Mouse (Mus musculus) myocyte (in vitro differentiated cells): Measurements from ENCODE around the gene Arhgef7. TPM values are rescaled to one million over a fixed set of nuclear protein-coding genes. Genes with fewer than 3 reads are reported as not detected.

ENCODE experiments used
- H3K27me3 ChIP-seq: one replicate; pipeline ENCODE4 v1.6.1; 2011; ENCODE audit not compliant: control insufficient read depth, insufficient read depth, insufficient read length
- H3K36me3 ChIP-seq: one replicate; pipeline ENCODE4 v1.6.1; 2011; ENCODE audit not compliant: control insufficient read depth, insufficient read depth
- H3K4me2 ChIP-seq: one replicate; pipeline ENCODE4 v1.6.1; 2011; ENCODE audit warnings: low read depth, control low read depth
- H3K4me3 ChIP-seq: one replicate; pipeline ENCODE4 v1.5.1; 2011; ENCODE audit warnings: mild to moderate bottlenecking, control low read depth, moderate library complexity
- H3K79me2 ChIP-seq: one replicate; pipeline ENCODE4 v1.6.1; 2011; ENCODE audit not compliant: control insufficient read depth, insufficient read depth
- H3ac ChIP-seq: one replicate; pipeline ENCODE4 v1.6.1; 2011; ENCODE audit not compliant: control insufficient read depth, insufficient read length
- CEBPB ChIP-seq: IDR thresholded peaks from 2 replicates; pipeline ENCODE4 v1.6.1; 2011; ENCODE audit warnings: mild to moderate bottlenecking, moderate library complexity; ENCODE audit not compliant: poor library complexity, insufficient read depth, severe bottlenecking
- E2F4 ChIP-seq: IDR thresholded peaks from one replicate; pipeline ENCODE4 v1.6.1; 2011; ENCODE audit warnings: mild to moderate bottlenecking, control low read depth, moderate library complexity; ENCODE audit not compliant: insufficient read depth
- MAX ChIP-seq: IDR thresholded peaks from one replicate; pipeline ENCODE4 v1.6.1; 2011; ENCODE audit warnings: low read depth, mild to moderate bottlenecking, control low read depth
- MYOD1 ChIP-seq, 3 experiments: IDR thresholded peaks; one replicate each; pipeline ENCODE4 v1.6.1; 2011; ENCODE audit warnings: control low read depth in 2 of 3, low read depth in 2 of 3, mild to moderate bottlenecking in 2 of 3, moderate library complexity in 1 of 3; ENCODE audit not compliant: insufficient read length in 2 of 3, control insufficient read depth in 1 of 3
- MYOG ChIP-seq, 3 experiments: IDR thresholded peaks; one replicate each; pipeline ENCODE4 v1.6.1; 2011; ENCODE audit warnings: control low read depth in 2 of 3, low read depth in 2 of 3, mild to moderate bottlenecking in 2 of 3; ENCODE audit not compliant: insufficient read length in 2 of 3, control insufficient read depth in 1 of 3, insufficient read depth in 1 of 3
- POLR2A ChIP-seq: IDR thresholded peaks from one replicate; pipeline ENCODE4 v1.6.1; 2011; ENCODE audit warnings: low read depth, mild to moderate bottlenecking, control low read depth, moderate library complexity; ENCODE audit not compliant: insufficient read length
- POLR2AphosphoS2 ChIP-seq: IDR thresholded peaks from one replicate; pipeline ENCODE4 v1.6.1; 2011; ENCODE audit warnings: low read depth, control low read depth; ENCODE audit not compliant: insufficient read length
- REST ChIP-seq: IDR thresholded peaks from one replicate; pipeline ENCODE4 v1.6.1; 2011; ENCODE audit warnings: mild to moderate bottlenecking, control low read depth, moderate library complexity; ENCODE audit not compliant: insufficient read depth, insufficient read length
- SRF ChIP-seq: IDR thresholded peaks from one replicate; pipeline ENCODE4 v1.6.1; 2011; ENCODE audit warnings: low read depth; ENCODE audit not compliant: control insufficient read depth, insufficient read length
- TCF12 ChIP-seq: IDR thresholded peaks from one replicate; pipeline ENCODE4 v1.6.1; 2011; ENCODE audit warnings: mild to moderate bottlenecking, control low read depth; ENCODE audit not compliant: poor library complexity, insufficient read depth, severe bottlenecking
- TCF3 ChIP-seq: IDR thresholded peaks from one replicate; pipeline ENCODE4 v1.6.1; 2011; ENCODE audit warnings: low read depth, control low read depth; ENCODE audit not compliant: insufficient read length
- USF1 ChIP-seq: IDR thresholded peaks from one replicate; pipeline ENCODE4 v1.6.1; 2011; ENCODE audit warnings: low read depth, mild to moderate bottlenecking, control low read depth, moderate library complexity
- polyA plus RNA-seq: library from polyadenylated mRNA; unstranded; fragments of >200 nt; fragmentation: generic; extraction: Trizol; gene quantifications from one replicate; pipeline ENCODE4 v1.2.1, GENCODE M21; 2012; ENCODE audit warnings: missing spikeins

The Arhgef7 gene
- polyA plus RNA-seq, 1 experiment = 24.5 TPM

DNA sequence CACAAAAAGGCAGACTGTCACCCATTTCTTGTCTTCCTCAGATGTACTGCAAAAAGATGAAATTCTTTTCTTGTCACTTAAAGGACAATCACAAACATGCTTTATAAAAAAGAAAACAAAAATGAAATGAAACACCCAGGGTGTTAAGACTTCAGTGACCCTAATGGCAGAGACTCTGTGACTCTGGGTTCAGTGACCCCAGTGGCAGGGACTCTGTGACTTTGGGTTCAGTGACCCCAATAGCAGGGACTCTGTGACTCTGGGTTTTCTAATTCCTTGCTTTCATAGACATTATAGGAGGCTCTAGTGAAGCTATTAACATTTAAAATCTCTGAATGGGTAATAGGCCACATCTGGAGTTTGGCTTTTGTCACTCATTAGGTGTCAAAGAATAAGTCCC, 27.2 kb downstream of the Arhgef7 start:
- H3K4me2 ChIP-seq = no peak overlapping the region
- H3K79me2 ChIP-seq = peaks cover 13% of the 10 kb centered on the region
- H3K36me3 ChIP-seq = no peaks in the 10 kb centered on the region
- no peak overlapping the region for H3K4me3 ChIP-seq
- TF ChIP-seq SRF (no peak), USF1 (no peak), MYOD1 (IDR thresholded peaks at IDR 0.05; ENCODE audit: control insufficient read depth in 1 of 3, insufficient read length in 2 of 3, low read depth in 2 of 3) (no peak), MAX (no peak), REST (no peak), TCF3 (no peak)
- no peak overlapping the region for H3ac ChIP-seq
- H3K27me3 ChIP-seq = peaks cover 27% of the 10 kb centered on the region

DNA sequence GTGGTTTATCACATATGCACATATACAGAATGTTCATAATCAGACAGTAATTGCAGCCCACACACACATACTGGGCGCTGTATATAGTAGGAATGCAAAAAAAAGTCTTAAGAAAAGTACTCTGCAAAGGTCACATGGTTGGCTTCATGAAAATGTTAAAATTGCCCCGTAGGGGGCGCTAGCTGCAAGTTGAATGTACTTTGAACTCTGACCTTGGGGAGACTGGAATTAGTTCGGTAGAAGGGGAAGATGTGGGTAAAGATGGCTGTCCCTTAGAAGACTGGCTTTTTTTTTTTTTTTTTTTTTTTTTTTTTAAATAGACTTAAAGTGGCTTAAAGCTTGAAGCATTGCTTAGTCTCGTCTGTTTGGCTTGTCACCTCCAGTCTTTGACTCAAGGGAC, 28.4 kb downstream of the Arhgef7 start:
- Histone ChIP-seq H3K79me2 (peaks cover 25% of the 10 kb centered on the region), H3K4me2 (no peak overlapping the region), H3ac (no peak overlapping the region), H3K4me3 (no peak overlapping the region), H3K27me3 (peaks cover 17% of the 10 kb centered on the region), H3K36me3 (no peaks in the 10 kb centered on the region)
- no peak for TF ChIP-seq CEBPB
- TF ChIP-seq USF1 = peak; percentile 80

DNA sequence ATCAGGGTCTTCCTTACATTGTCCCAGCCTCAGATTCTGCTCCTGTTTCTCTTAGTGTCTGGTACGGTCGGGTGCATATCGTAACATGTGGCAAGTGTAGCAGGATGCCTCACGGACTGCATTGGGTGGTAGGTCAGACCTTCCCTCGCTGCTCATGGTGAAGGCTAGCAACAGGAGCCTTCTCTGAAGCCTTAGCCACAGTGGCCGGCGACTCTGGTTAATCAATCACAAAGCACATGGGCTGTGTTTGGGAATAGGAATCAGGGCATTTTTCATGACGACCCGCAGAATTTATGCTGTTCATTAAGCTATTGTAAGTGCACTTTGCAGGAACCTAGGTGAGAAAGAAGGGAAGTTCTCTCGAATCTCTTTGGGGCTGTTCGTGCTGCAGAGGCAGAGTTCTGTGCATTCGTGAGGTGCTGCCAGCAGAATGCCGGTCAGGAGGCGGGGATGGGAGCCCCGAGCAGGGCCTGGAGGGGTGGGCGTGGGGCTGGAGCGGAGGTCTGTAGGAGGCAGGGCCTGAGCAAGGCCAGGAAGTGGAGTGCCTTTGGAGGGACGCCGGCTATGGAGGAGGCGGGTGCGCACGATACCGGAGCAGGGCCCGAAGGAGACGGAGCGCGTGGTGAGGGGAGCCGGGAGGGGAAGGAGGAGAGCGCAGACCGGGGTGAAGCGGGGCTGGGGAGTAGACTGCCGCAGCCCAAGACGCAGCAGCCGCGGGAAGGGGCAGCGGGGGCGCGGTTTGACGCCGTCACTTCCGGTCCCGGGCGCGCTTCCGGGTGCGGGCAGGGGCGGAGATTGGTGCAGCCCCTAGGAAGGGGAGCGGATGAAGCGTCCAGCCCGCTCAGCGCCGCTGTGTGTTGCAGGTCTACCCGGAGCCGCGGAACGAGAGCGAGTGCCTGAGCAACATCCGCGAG, 30.3 kb downstream of the Arhgef7 start:
- Histone ChIP-seq H3K36me3 (no peaks in the 10 kb centered on the region), H3ac (peak overlapping the region; percentile 76), H3K79me2 (peaks cover 44% of the 10 kb centered on the region), H3K4me2 (peak overlapping the region; percentile 99), H3K4me3 (peak overlapping the region; percentile 93), H3K27me3 (peaks cover 4% of the 10 kb centered on the region)
- TF ChIP-seq SRF (peak; percentile 44), POLR2AphosphoS2 (peak; percentile 98), MYOG (IDR thresholded peaks at IDR 0.05; ENCODE audit: control insufficient read depth in 1 of 3, insufficient read depth in 1 of 3, insufficient read length in 2 of 3, low read depth in 2 of 3) (peak in 1 of 3 experiments; percentile 29), USF1 (no peak), REST (no peak), POLR2A (peak; percentile 94), MYOD1 (IDR thresholded peaks at IDR 0.05; ENCODE audit: control insufficient read depth in 1 of 3, insufficient read length in 2 of 3, low read depth in 2 of 3) (no peak), E2F4 (peak; percentile 35), MAX (no peak)

DNA sequence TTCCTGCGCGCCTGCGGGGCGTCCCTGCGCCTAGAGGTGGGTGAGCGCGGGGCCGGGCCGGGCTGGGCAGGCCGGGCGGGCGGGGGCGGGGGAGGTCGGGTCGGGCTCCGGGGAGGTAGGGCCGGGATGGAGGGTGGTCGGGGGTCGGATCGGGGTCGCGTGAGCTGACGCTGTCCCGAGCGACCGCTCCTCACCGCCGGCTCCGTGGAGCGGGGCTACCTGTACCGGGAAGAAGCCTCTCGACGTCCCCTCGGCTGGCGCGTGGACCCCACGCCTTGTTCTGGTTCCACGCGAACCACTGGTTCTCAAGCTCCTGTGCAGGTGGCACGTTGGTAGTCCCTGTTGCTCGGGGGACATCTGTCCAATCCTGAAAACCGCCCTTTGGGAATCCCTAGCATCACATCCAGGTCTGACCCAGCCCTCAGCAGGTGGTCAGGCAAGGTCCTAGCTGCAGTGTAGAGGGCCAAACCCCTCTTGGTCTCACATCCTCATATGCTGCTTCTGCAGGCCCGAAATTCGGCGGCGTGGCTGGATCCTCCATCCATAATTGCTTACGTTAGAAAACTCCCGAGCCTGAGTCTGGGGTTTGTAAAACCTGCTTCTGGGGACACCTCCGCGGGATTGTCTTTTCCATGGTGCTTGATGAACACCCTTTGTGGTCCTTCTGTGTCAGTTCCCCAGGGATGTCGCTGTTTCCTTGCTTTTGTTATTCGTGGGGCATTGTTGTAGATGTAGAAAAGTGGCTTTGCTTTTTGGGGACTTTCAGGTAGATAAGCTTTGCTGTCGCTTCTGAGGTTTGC, 31.2 kb downstream of the Arhgef7 start:
- Histone ChIP-seq H3K4me2 (peak overlapping the region; percentile 87), H3K4me3 (peak overlapping the region; percentile 93), H3K27me3 (no peaks in the 10 kb centered on the region), H3K79me2 (peaks cover 52% of the 10 kb centered on the region), H3K36me3 (no peaks in the 10 kb centered on the region), H3ac (peak overlapping the region; percentile 76)
- TF ChIP-seq MAX (no peak), TCF12 (no peak), MYOD1 (IDR thresholded peaks at IDR 0.05; ENCODE audit: control insufficient read depth in 1 of 3, insufficient read length in 2 of 3, low read depth in 2 of 3) (no peak), POLR2AphosphoS2 (no peak)

DNA sequence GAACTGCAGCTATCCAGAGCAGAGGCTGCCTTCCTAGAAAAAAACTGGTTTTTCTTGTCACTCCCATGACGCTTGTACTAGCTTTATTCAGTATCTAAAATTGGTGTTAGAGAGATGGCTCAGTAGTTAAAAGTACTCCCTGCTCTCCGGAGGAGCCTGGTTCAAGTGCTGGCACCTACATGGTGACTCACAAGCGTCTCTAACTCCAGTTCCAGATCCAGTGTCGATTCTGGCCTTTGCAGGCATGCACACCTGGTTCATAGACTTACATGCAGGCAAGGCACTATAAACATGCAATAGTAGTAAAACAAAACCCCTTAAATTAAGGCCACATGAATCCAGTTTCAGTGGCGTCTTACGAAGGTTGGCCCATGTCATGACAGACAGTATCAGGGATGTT, 34.0 kb downstream of the Arhgef7 start:
- H3K27me3 ChIP-seq = no peaks in the 10 kb centered on the region
- H3ac ChIP-seq = no peak overlapping the region
- H3K4me2 ChIP-seq = no peak overlapping the region
- H3K79me2 ChIP-seq = peaks cover 76% of the 10 kb centered on the region
- H3K4me3 ChIP-seq = no peak overlapping the region
- no peaks in the 10 kb centered on the region for H3K36me3 ChIP-seq
- no peak for TF ChIP-seq MYOD1 (IDR thresholded peaks at IDR 0.05; ENCODE audit: control insufficient read depth in 1 of 3, insufficient read length in 2 of 3, low read depth in 2 of 3)
- TF ChIP-seq POLR2AphosphoS2 = no peak
- TF ChIP-seq USF1 = no peak
- no peak for TF ChIP-seq TCF12
- no peak for TF ChIP-seq E2F4

GRCm38 (mm10) chr8:11762048-11762447, 34.5 kb downstream of the Arhgef7 start:
- peaks cover 76% of the 10 kb centered on the region for H3K79me2 ChIP-seq
- no peak for TF ChIP-seq TCF12
- no peak for TF ChIP-seq POLR2A
- no peak for TF ChIP-seq USF1
- TF ChIP-seq CEBPB = no peak

More at GRCm38 (mm10) chr8:11762048-11762447, 34.5 kb downstream of the Arhgef7 start:
- Histone ChIP-seq H3K4me2 (no peak overlapping the region), H3K27me3 (no peaks in the 10 kb centered on the region), H3ac (no peak overlapping the region), H3K36me3 (no peaks in the 10 kb centered on the region), H3K4me3 (no peak overlapping the region)
